Mouse (Mus musculus): ENCODE measurements around the gene Fmo2.

DNA sequence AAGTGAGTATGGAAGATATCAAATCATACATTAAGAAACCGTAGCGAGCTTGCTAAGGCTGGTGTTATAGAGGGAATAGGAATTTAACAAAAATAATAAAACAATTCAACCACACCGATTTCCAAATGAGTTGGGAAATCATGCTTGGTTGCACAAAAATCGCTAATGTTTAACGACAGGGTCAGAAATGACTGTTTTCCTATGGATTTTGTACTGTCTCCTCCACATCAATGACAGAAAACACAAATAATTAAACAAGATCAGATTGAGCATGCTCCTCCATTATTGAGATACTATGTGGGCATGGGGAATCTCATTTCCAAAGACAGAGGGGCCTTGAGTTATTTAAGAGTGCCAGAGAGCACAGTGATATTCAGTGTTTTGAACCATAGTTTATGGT, 34.2 kb downstream of the Fmo2 start:
- TF ChIP-seq GATA1 (IDR thresholded peaks at IDR 0.05; ENCODE audit: low read depth, low read length) = no peak
- no peak for TF ChIP-seq RCOR1 (IDR thresholded peaks at IDR 0.05; ENCODE audit: low read depth, low read length)
- no peak for TF ChIP-seq MEF2A (IDR thresholded peaks at IDR 0.05; ENCODE audit: extremely low read depth, insufficient replicate concordance, low read depth, low read length, poor library complexity, severe bottlenecking)
- no peak for TF ChIP-seq CTCF (IDR thresholded peaks at IDR 0.05 in 2 of 3, conservative IDR thresholded peaks at IDR 0.05 in 1 of 3; ENCODE audit: control insufficient read depth in 1 of 3, insufficient read depth in 1 of 3, low read depth in 2 of 3, low read length in 3 of 3, poor library complexity in 1 of 3, severe bottlenecking in 1 of 3)
- TF ChIP-seq USF1 (IDR thresholded peaks at IDR 0.05; ENCODE audit: low read depth, low read length) = no peak

Measured in MEL (cell line).